Comparison of ENCODE assay signal across 9 mouse cellular contexts in the genomic region with DNA sequence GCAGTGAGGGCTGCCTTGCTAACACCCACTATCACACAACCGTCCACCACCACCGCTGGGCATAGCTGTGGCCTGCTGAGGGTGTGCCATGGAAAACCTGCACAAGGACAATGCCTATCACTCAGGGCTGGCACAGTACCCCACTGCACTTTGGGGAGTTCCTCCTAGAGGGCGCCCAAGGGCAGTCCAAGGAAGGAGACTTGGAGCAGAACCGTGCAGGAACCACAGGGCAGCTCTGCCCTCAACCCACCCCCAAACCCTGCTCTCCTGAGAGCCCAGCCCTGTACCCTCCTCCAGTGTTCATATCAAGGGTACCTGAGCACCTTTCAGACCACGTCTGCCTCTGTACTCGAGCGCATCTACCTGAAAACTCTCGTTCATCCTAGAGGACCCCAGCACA. TPM values are rescaled to one million over a fixed set of nuclear protein-coding genes. Genes with fewer than 3 reads are reported as not detected.
DNase-seq lines count a peak whose midpoint lies in the region; ATAC-seq and TF ChIP-seq lines count a peak whose summit lies in the region.
"Had no signal": no experiment of that assay in that cellular context is flagged by ENCODE, and none has a peak within 500 bp of the region (broad histone marks: within the 10 kb centered on the region; RNA-seq: fewer than 3 reads in every experiment).

No protein-coding gene starts in this region.

- H3K9ac ChIP-seq in forebrain, embryonic 14.5 days (ENCODE audit: low read length), result no peak overlapping the region
- H3K9ac ChIP-seq in intestine, embryonic 15.5 days, result no peak overlapping the region
- no peak overlapping the region for H3K9ac ChIP-seq in neural tube, embryonic 11.5 days (ENCODE audit: low read length)
- H3K9ac ChIP-seq: midbrain, embryonic 12.5 days had no signal

- no peak overlapping the region for H3K27ac ChIP-seq in forebrain, embryonic 14.5 days (ENCODE audit: low read depth, low read length)
- no peak overlapping the region for H3K27ac ChIP-seq in intestine, embryonic 15.5 days
- H3K27ac ChIP-seq in neural tube, embryonic 11.5 days (ENCODE audit: low read depth, low read length), result no peak overlapping the region
- H3K27ac ChIP-seq: midbrain, embryonic 12.5 days had no signal

- no peaks in the 10 kb centered on the region for H3K9me3 ChIP-seq in forebrain, embryonic 14.5 days (replicated peaks; ENCODE audit: control insufficient read depth, low read length)
- no peaks in the 10 kb centered on the region for H3K9me3 ChIP-seq in intestine, embryonic 15.5 days
- no peaks in the 10 kb centered on the region for H3K9me3 ChIP-seq in neural tube, embryonic 11.5 days (ENCODE audit: control insufficient read depth, low read length)
- H3K9me3 ChIP-seq: midbrain, embryonic 12.5 days had no signal

- peak; percentile 69 for TF ChIP-seq CTCF in brain, embryonic 14.5 days (IDR thresholded peaks at IDR 0.05; ENCODE audit: borderline replicate concordance, extremely low read depth, insufficient read depth, insufficient read length)

- peak; percentile 60; the same call in 1 of the 2 replicates for ATAC-seq in forebrain, embryonic 14.5 days
- peak; percentile 41; the same call in 1 of the 2 replicates for ATAC-seq in intestine, embryonic 15.5 days
- peak; percentile 53; the same call in 1 of the 2 replicates for ATAC-seq in neural tube, embryonic 11.5 days (ENCODE audit: insufficient read depth, low FRiP score, low TSS enrichment)
- ATAC-seq in erythroblast, adult 5-6 weeks (replicated peaks; ENCODE audit: low FRiP score, poor library complexity, severe bottlenecking), result no peak

- WGBS in forebrain, embryonic 14.5 days, result 43% methylated on average over 8 of the region's 8 CpGs
- WGBS in intestine, embryonic 15.5 days, result 41% methylated on average over 8 of the region's 8 CpGs
- WGBS in neural tube, embryonic 11.5 days, result 55% methylated on average over 7 of the region's 8 CpGs

- H3K36me3 ChIP-seq in forebrain, embryonic 14.5 days (ENCODE audit: control insufficient read depth, insufficient read depth, low read length), result no peaks in the 10 kb centered on the region
- no peaks in the 10 kb centered on the region for H3K36me3 ChIP-seq in intestine, embryonic 15.5 days
- H3K36me3 ChIP-seq in neural tube, embryonic 11.5 days (ENCODE audit: control insufficient read depth, insufficient read depth, low read length), result no peaks in the 10 kb centered on the region

- TF ChIP-seq POLR2A in brain, embryonic 14.5 days (IDR thresholded peaks at IDR 0.05; ENCODE audit: borderline replicate concordance, extremely low read depth, insufficient read depth, insufficient read length, poor library complexity, severe bottlenecking), result no peak

- H3K4me1 ChIP-seq in forebrain, embryonic 14.5 days (ENCODE audit: control insufficient read depth, insufficient read depth, low read length), result no peaks in the 10 kb centered on the region
- H3K4me1 ChIP-seq in intestine, embryonic 15.5 days (replicated peaks), result no peaks in the 10 kb centered on the region
- no peaks in the 10 kb centered on the region for H3K4me1 ChIP-seq in neural tube, embryonic 11.5 days (ENCODE audit: control insufficient read depth, insufficient read depth, low read length)
- H3K4me1 ChIP-seq: midbrain, embryonic 12.5 days had no signal

- H3K4me2 ChIP-seq in forebrain, embryonic 14.5 days (ENCODE audit: low read length), result no peak overlapping the region
- H3K4me2 ChIP-seq in intestine, embryonic 15.5 days (replicated peaks), result no peak overlapping the region
- no peak overlapping the region for H3K4me2 ChIP-seq in neural tube, embryonic 11.5 days (ENCODE audit: low read depth)
- H3K4me2 ChIP-seq: midbrain, embryonic 12.5 days had no signal

- no peaks in the 10 kb centered on the region for H3K27me3 ChIP-seq in forebrain, embryonic 14.5 days (replicated peaks; ENCODE audit: control insufficient read depth, insufficient read depth, low read length)
- H3K27me3 ChIP-seq in intestine, embryonic 15.5 days (replicated peaks), result no peaks in the 10 kb centered on the region
- H3K27me3 ChIP-seq in neural tube, embryonic 11.5 days (ENCODE audit: control insufficient read depth, insufficient read depth, low read length), result no peaks in the 10 kb centered on the region
- H3K27me3 ChIP-seq: midbrain, embryonic 12.5 days had no signal

- peak; percentile 30 for DNase-seq in urinary bladder, adult 2 months (ENCODE audit: low spot score)
- no peak for DNase-seq in urinary bladder, postnatal 4 days (ENCODE audit: low spot score in 2 of 2)
- peak; percentile 42 for DNase-seq in brain, embryonic 14.5 days (ENCODE audit: low read depth)
- peak; percentile 53 for DNase-seq in forebrain, embryonic 14.5 days (ENCODE audit: low spot score)
- DNase-seq in left cerebral cortex, adult 8-10 months (ENCODE audit: low spot score in 2 of 2), result peak; percentile 44 to 65
- peak; percentile 64 for DNase-seq in neural tube, embryonic 11.5 days (ENCODE audit: low spot score)

- no peak overlapping the region for H3K4me3 ChIP-seq in forebrain, embryonic 14.5 days (ENCODE audit: low read depth, low read length)
- H3K4me3 ChIP-seq in intestine, embryonic 15.5 days (replicated peaks), result no peak overlapping the region
- H3K4me3 ChIP-seq in neural tube, embryonic 11.5 days (ENCODE audit: low read depth, low read length), result no peak overlapping the region
- H3K4me3 ChIP-seq: midbrain, embryonic 12.5 days had no signal

RNA-seq across cellular contexts. Expression of gene Ogdhl, which starts 11.9 kb away (rescaled TPM):
- 0.50 and 0.87 TPM in 2 replicates for polyA plus RNA-seq in urinary bladder, adult 2 months (2012; rRNA removed)
- 24.0 and 27.5 TPM in 2 replicates for polyA plus RNA-seq in brain, embryonic 14.5 days (2012; rRNA removed)
- 17.5 and 19.8 TPM in 2 replicates for polyA plus RNA-seq in forebrain, embryonic 14.5 days (2014; fragmentation: Nextera tagmentation; extraction: Ambion mirVana)
- polyA plus RNA-seq in intestine, embryonic 15.5 days (2015; fragmentation: Nextera tagmentation; extraction: Ambion mirVana), result 21.9 and 22.5 TPM in 2 replicates
- total RNA-seq in left cerebral cortex, adult 8-10 months (2022), result 100 to 1,000 TPM; 120 to 136 (median 125) TPM
- polyA plus RNA-seq in neural tube, embryonic 11.5 days (2014; fragmentation: Nextera tagmentation; extraction: Ambion mirVana), result 16.9 and 18.6 TPM in 2 replicates
- total RNA-seq in erythroblast, adult 5-6 weeks (2015; ENCODE audit: low replicate concordance), result 0.21 TPM in 1 of 2 replicates, not detected in the other
- not detected in 2 replicates for total RNA-seq in erythroblast, adult 5-6 weeks (2017; ENCODE audit: low replicate concordance)

Comparison
In these comparisons a context has a peak if more than half of its experiments do, and no peak if none do; other contexts are left out.
1. DNase-seq: peak in urinary bladder, adult 2 months (single experiment), brain, embryonic 14.5 days (single experiment), forebrain, embryonic 14.5 days (single experiment), left cerebral cortex, adult 8-10 months (2 of 2) and neural tube, embryonic 11.5 days (single experiment); none in urinary bladder, postnatal 4 days (0 of 2).